In the genomic region with DNA sequence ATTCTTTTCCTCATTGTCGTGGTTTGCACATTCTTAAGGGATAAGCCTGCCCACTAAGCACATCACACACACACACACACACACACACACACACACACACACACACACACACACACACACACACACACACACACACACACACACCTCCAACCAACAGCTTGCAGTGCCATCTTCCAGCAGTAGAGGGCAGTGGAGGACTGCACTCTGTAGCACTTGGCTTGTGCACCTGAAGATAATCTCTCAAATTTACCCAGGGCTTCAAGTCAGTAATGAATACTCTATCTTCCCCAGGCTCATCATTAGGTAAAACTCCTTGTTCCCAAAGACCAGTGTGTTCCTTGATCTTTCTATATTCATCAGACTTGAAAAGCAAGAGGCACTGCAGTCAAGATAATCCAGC, we compare ENCODE assay signal across 8 mouse cellular contexts. TPM values are rescaled to one million over a fixed set of nuclear protein-coding genes. Genes with fewer than 3 reads are reported as not detected.
DNase-seq lines count a peak whose midpoint lies in the region; ATAC-seq and TF ChIP-seq lines count a peak whose summit lies in the region.

No protein-coding gene starts in this region.

- H3K27ac ChIP-seq in hindbrain, postnatal 0 days, result no peak overlapping the region
- no peak overlapping the region for H3K27ac ChIP-seq in small intestine, adult 2 months (ENCODE audit: insufficient read depth, low read depth, low read length)

- DNase-seq in kidney, adult 9 months, result peak; percentile 47
- no peak for DNase-seq in kidney, adult 11 months
- peak; percentile 5 for DNase-seq in MEL-GATA-1-ER (ENCODE audit: extremely low read depth, low read depth)
- DNase-seq in cerebellum, postnatal 10 days, result peak; percentile 81 to 88
- DNase-seq in hindbrain, postnatal 0 days (ENCODE audit: low spot score), result peak; percentile 88
- DNase-seq in gastrocnemius, postnatal 25 days, result no peak

- no peak overlapping the region for H3K4me2 ChIP-seq in hindbrain, postnatal 0 days (ENCODE audit: low read depth, low read length)

- H3K9ac ChIP-seq in hindbrain, postnatal 0 days (replicated peaks; ENCODE audit: low read length), result no peak overlapping the region

- no peaks in the 10 kb centered on the region for H3K27me3 ChIP-seq in hindbrain, postnatal 0 days (ENCODE audit: insufficient read depth, low read length)
- peaks cover 11% of the 10 kb centered on the region for H3K27me3 ChIP-seq in megakaryocyte, embryonic 14.5 days (replicated peaks)
- H3K27me3 ChIP-seq in small intestine, adult 2 months (ENCODE audit: control insufficient read depth, insufficient read depth, low read length), result no peaks in the 10 kb centered on the region

- peak; percentile 78 for ATAC-seq in hindbrain, postnatal 0 days

- TF ChIP-seq CTCF in hindbrain, postnatal 0 days (IDR thresholded peaks at IDR 0.05; ENCODE audit: low read depth), result peak; percentile 96
- TF ChIP-seq CTCF in small intestine, adult 2 months (IDR thresholded peaks at IDR 0.05; ENCODE audit: extremely low read depth, insufficient read length, insufficient replicate concordance, low read depth, low read length), result peak; percentile 22; the same call in 1 of the 2 replicates

- H3K9me3 ChIP-seq in hindbrain, postnatal 0 days (ENCODE audit: low read length), result no peaks in the 10 kb centered on the region
- peaks cover 7% of the 10 kb centered on the region for H3K9me3 ChIP-seq in megakaryocyte, embryonic 14.5 days

- WGBS in hindbrain, postnatal 0 days, result 5% methylated on average over 1 of the region's 1 CpGs
- 5% methylated on average over 1 of the region's 1 CpGs for WGBS in small intestine, adult 2 months

- no peaks in the 10 kb centered on the region for H3K4me1 ChIP-seq in hindbrain, postnatal 0 days (ENCODE audit: insufficient read depth, low read length)
- peaks cover 21% of the 10 kb centered on the region for H3K4me1 ChIP-seq in megakaryocyte, embryonic 14.5 days
- H3K4me1 ChIP-seq in small intestine, adult 2 months (ENCODE audit: control insufficient read depth, insufficient read depth, insufficient read length, low read length), result no peaks in the 10 kb centered on the region

- no peak for TF ChIP-seq POLR2A in small intestine, adult 2 months (IDR thresholded peaks at IDR 0.05; ENCODE audit: low read depth, low read length)

- no peak overlapping the region for H3K4me3 ChIP-seq in hindbrain, postnatal 0 days (ENCODE audit: low read length)
- peak overlapping the region; percentile 33 for H3K4me3 ChIP-seq in megakaryocyte, embryonic 14.5 days (replicated peaks)
- no peak overlapping the region for H3K4me3 ChIP-seq in small intestine, adult 2 months (ENCODE audit: low read depth, low read length)

- no peaks in the 10 kb centered on the region for H3K36me3 ChIP-seq in hindbrain, postnatal 0 days (ENCODE audit: insufficient read depth, low read length)
- H3K36me3 ChIP-seq in megakaryocyte, embryonic 14.5 days (replicated peaks; ENCODE audit: low read length), result no peaks in the 10 kb centered on the region
- no peaks in the 10 kb centered on the region for H3K36me3 ChIP-seq in small intestine, adult 2 months (ENCODE audit: control insufficient read depth, insufficient read depth, low read length)

RNA-seq across cellular contexts. Expression of gene Cartpt, which starts 41.8 kb away (rescaled TPM):
- total RNA-seq in hindbrain, postnatal 0 days (2014; rRNA removed), result 18.8 and 29.4 TPM in 2 replicates
- polyA plus RNA-seq in hindbrain, postnatal 0 days (2015; fragmentation: Nextera tagmentation; extraction: Ambion mirVana), result 43.3 and 45.8 TPM in 2 replicates
- not detected in 2 replicates for polyA plus RNA-seq in megakaryocyte, embryonic 14.5 days (2012; ENCODE audit: insufficient read depth, low replicate concordance)
- 2.6 and 3.5 TPM in 2 replicates for polyA plus RNA-seq in small intestine, adult 2 months (2012; rRNA removed)
- not detected for total RNA-seq in gastrocnemius, postnatal 25 days (2021)

Comparison
In these comparisons a context has a peak if more than half of its experiments do, and no peak if none do; other contexts are left out.
1. DNase-seq: peak in kidney, adult 9 months (single experiment), MEL-GATA-1-ER (single experiment), cerebellum, postnatal 10 days (2 of 2) and hindbrain, postnatal 0 days (single experiment); none in kidney, adult 11 months (single experiment) and gastrocnemius, postnatal 25 days (single experiment).